Mouse (Mus musculus) CH12F3 (cell line): ENCODE measurements around the gene Ebf4.
"Not testable (repeated sequence)": the region's sequence is repeated elsewhere in the genome, so short reads cannot be mapped to it uniquely, and the experiment has no call there.

ENCODE experiments used
- in situ Hi-C: fragments of 300-500 bp; cut with MboI; formaldehyde crosslinking; loops from 2 replicates; pipeline ENCODE4 v1.14.3; 2020; ENCODE audit warnings: low sequenced_read_pairs

The Ebf4 gene

DNA sequence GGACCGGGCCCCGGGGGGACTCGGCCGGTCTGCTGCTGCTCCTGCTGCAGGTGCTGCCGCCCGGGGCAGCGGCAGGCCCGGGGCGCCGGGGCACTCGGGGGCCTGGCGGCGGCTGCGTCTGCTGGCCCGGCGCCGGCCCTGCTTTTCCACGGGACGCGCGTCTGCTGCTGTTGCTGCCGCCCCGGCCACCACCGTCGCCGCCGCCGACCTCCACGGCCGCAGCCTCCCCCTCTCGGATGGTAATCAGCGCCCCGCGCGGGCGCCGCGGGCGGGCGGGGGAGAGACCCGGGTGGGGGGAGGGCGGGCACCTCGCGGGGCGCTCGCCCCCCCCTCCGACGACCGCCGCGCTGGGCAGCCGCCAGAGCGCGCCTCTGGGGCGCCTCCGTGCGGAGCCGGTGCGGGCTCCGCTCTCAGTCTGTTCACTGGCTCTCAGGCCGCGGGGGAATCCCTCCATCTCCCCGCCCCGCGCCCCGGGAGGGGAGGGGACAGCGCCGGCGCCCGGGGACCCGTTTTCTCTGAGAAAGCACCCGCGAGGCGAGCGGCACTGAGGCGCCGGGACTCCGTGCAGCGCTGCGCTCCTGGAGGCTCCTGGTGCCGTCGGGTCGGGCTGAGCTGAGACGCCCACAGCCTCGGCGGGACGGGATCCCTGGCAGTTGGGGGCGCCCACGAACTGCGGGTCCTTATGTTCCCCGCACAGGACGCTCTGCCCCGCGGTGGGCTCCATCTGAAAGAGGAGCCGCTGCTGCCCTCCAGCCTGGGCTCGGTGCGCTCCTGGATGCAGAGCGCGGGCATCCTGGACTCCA lies 563 bp downstream of the Ebf4 start:
- in situ Hi-C loops, result no loop called here

DNA sequence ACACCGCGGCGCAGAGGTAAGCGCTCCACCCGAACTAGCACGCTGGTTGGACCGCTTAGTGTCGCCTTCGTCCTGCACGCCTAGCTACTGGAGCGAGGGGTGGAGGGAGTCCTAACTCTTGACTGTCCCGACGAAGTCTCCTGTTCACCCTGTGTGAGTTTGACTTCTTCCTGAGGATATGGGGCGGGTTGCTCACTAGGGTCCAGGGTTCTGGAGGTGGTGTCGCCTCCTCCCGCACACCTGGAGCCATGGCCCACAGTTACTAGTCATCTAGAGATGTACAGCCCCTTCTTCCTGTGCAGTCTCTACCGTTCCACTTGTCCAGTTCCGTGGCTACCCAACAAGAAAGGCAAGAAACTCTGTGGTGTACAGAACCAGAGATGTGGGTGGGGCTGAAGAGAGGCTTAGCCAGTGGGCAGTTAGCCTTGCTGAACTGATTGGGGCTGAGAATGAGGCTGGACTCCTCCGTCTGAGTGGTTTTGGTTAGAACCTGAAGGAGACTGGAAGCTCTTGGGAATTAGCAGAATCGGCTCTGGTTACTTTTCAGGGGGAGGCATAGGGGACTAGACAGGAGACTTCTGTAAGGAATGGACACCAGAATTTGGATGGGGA lies 1.3 kb downstream of the Ebf4 start:
- in situ Hi-C loops, result no loop called here

DNA sequence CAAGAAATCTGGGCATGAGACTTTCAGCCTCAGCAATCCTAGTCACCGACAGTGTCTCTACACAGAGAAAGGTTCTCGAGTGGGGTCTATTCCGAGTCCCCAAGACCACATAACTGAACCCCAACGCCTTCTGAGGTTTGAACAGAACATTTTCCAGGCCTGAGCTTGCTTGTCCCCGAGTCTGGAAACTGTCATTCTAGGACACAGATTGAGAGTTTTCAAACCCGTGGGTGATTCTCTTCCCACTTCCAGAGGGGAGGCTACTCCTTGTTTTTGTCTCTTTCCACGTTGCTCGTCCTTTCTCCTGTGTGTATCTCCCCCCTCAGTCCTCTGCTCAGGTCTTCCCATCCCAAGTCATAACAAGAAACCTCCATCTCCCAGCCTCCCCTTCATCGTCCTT lies 2.6 kb downstream of the Ebf4 start:
- in situ Hi-C loops, result no loop called here

DNA sequence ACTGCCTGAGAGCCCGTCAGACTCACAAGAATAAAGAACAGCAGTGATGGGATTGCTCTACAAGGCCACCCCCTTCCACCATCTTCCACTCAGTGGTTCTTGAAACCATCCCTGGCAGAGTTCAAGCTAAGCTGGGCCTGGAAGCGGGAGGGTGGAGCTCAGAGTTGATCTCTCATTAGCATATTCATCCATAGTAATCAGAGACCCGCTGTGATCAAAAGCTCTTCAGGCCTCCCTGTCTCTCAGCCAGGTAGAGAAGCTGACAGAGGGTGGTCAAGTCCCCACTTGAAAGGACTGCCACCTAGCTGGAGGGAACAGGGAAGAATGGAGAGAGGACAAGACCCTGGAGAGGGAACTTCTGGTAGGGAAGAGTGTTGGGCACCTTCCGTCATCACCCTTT lies 8.0 kb downstream of the Ebf4 start:
- in situ Hi-C loops, result no loop called here

DNA sequence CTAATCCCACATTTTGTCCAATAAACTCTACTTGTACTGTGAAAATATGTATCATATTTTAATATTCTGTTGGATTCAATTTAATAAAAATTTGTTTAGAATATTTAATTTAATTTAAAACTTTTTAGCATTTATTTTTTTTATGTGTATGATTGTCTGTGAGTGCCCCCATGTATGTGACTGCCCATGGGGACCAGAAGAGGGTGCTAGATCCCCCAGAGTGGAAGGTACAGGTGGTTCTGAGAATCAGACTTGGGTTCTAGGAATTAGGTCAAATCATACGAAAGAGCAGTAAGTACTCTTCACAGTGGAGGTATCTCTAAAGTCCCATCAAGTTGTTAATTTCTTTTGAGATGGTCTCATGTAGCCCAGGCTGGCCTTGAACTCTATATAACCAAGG lies 32.1 kb downstream of the Ebf4 start:
- in situ Hi-C loops, result no loop called here

DNA sequence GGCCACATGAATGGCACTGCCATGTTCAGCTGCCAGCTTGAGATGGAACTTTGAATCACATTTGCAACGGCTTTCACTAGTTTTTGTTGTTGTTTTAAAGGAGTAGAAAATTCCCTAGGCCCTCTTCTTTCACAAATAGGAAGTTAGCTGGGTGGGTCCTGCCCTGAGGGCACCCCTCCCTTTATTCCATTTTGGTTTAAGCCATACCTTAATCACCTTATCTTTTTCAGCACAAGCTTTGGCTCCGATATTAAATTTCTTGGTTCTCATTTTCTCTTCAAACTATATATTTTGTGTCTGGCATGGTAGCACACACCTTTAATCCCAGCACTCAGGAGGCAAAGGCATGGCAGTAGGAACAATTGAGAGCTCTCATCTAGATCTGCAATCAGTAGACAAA lies 34.5 kb downstream of the Ebf4 start:
- in situ Hi-C loops, result no loop called here

DNA sequence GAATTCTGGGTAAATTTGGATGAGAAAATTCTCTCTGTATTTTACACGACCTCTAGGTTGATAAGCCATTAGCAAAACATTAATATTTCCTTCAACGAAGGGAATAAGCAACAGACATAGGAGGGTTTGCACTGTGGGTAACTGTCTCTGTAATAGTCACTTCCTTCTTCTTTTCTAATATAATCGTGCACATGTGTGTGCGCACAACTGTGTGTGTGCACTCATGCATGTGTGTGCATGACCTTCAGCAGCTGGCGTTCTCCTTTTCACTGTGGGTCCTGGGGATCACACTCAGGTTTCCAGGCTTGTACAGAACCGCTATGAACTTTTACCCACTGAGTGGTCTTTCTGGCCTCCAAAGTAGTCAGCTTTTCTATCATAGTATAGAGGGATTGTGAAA lies 40.1 kb downstream of the Ebf4 start:
- in situ Hi-C loops, result no loop called here

DNA sequence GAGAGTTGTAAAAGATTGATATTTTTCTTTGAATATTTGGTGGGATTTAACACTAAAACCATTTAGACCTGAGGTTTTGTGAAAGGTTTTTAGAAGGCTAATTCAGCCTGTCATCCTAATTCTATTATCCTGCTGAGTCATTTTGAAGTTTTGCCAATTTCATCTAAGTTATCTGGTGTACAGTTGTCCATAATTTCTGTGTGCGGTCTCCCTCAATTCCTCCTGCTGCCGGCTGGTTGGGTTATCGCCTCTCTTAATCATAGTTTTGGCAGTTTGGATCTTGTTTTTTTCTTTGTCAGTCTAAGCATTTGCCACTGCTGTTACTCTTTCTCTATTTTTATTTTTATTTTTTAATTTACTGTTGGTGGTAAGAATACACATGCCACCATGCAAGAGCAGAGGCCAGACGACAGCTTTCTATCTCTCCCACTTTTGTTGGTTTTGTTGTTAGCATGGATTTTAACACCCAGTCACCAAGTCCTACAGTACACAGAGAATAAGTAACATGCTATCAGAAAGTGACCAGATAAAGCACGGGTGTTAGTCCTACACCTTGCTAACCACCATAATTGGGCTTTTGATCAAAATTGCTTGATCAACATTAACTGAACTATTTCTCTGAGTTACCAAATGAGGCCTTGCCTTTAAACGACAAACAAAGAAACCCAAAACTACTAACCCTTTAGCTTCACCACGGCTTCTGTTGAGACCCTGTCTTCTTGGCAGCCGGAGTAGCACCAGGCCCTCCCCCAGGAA lies 45.7 kb downstream of the Ebf4 start:
- in situ Hi-C loops, result no loop called here

DNA sequence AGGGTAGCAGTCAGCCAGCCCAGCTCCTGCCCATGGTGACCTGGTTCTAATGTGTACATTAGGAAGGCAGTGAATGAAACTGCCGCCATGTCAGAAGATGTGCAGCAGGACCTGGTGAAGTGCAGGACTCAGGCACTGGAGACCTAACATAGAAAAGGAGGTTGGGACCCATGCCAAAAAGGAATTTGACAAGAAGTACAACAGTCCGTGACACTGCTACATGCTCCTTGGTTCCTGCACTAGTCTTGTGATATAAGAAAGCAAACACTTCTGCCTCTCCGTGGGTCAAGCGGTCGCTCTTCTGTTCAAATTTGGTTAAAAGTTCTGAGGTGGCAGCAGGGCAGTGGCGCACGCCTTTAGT lies 46.2 kb downstream of the Ebf4 start:
- in situ Hi-C loops, result no loop called here

DNA sequence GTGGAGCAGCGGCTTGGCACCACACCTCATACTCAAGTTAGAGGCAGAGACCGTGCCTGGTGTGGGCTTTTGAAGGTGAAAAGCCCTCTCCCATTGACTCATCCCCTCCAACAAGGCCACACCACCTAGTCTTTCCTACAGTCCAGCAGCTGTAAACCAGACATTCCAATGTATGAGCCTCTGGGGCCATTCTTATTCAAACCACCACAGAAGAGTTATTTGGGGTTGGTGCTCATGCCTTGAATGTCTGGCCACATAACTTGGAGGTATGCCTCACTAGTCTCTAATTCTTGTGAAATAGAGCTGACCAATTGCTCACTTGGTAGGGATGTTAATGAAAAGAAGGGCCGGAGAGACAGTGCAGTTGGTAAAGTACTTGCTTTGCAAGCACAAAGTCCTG lies 55.4 kb downstream of the Ebf4 start:
- in situ Hi-C loops, result no loop called here

DNA sequence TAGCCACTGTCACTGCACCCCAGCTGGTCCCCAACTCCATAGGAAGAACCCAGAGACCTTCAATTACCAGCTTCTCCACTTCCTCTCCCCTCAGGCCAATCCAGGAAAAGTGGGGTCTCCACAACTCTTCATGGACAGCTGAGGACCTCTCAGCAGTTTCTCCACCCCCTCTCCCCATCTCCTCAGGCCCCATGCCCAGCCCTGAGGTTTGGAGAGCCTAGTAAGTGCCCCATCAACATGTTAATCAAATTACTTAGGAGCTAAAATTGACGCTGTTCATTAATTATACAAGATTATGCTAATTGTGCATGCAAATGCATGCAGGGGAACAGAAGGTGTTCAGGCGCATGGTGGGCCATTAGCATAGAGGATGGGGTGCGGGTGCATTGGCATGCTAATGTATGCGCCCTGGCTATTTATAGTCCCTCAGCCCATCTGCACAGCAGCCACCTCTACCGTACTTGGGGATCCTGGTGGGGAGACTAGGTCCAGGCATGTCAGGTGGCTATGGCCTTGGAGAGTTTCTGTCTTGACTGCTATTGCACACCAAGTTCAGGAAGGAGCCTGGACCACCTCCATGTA lies 56.9 kb downstream of the Ebf4 start:
- in situ Hi-C loops, result no loop called here

DNA sequence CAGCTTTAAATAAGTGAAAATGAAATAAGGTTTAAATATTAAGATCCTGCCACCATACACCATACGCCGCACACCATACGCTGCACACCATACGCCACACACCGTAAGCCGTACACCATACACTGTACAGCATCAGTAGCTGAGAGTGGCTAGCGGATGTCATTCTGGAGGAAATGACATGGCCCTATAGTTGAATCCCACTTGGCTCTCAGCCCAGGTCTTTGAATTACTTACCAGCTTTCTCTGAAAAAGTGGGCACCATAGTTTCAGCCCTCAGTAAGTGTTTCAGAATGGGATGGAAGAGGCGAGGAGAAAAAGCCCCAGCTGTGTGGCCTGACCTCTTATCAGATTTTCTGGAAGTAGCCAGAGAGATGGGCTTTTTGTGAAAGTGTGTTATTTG lies 58.4 kb downstream of the Ebf4 start:
- in situ Hi-C loops, result no loop called here

DNA sequence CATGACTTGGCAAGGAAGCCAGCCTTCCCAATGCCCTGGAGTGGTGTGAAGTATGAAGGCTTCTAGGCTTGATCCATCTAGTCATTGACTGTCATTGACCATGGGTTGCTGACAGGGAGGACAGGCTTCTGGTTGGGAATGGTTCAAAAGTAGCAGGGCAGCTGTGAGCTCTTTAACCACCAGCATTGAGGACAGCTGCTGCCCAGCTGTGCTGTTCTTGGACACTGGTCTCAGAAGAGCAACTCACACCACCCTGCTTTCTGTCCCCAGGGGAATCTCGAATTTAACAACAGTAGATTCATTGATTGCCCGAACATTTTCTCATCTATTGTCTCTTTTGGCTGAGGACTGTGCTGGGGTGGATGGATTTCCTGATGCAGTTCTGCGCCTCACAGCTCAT lies 58.9 kb downstream of the Ebf4 start:
- in situ Hi-C loops, result no loop called here

DNA sequence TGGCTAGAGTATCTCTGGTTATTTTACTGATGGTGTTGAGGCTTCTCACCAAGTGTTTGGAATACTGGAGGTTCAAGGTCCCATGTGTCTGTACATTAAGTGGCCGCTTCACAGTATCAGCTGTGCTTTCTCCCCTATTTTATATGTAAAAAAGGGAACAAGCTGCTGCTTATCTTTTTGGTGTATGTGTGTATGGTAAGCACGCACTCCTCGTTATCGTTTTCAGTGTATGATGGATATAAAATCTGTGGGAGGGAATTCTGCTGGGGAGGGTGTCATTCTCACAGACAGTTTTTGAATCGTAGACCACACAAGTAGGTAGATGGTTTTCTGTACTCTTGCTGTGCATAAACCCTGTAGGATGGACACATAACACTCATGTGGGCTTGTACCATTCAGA lies 62.6 kb downstream of the Ebf4 start:
- in situ Hi-C loops, result no loop called here

DNA sequence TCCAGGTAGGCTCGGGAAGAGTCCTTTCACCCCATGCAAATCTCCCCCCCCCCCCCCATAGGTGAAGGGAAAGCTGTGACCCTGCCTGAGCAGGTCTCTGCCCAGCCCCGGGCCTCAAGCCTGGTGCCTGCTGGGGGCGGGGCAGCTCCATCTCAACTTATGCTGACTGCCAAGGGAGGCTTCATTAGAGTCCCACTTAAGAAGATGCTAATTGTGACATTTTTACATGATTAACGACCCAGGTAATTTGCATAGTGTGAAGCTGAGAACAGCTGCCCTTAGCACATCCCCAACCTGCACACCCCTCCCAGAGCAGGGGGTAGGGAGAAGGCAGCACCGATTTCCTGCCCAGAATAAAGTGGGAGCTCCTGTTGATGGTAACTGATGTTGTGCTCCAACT lies 63.9 kb downstream of the Ebf4 start:
- in situ Hi-C loops, result no loop called here

DNA sequence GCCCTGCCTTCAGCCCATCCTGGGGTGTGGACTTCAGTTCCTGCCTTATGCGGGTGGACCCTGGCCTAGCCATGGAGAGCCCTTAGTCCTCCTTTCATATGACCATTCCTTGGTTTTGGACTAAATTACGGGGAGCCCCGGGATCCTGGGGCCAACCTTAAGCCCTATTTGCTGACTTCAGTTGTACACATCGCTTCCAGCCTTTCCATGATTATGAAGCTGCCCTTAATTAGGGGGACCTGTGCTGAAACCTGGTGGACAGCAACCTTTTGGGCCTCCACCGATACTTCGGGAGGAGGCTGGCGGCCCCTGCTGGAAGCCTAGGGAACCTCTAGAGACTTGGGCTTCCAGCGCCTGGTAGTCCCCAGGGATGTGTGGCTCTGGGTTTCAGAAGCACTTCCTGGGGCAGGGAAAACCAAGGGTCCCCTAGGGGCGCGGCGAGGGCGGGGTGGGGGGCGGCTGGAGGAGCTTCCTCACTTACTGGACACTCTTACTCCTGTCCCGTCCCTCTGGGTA lies 67.6 kb downstream of the Ebf4 start:
- in situ Hi-C loops, result no loop called here

DNA sequence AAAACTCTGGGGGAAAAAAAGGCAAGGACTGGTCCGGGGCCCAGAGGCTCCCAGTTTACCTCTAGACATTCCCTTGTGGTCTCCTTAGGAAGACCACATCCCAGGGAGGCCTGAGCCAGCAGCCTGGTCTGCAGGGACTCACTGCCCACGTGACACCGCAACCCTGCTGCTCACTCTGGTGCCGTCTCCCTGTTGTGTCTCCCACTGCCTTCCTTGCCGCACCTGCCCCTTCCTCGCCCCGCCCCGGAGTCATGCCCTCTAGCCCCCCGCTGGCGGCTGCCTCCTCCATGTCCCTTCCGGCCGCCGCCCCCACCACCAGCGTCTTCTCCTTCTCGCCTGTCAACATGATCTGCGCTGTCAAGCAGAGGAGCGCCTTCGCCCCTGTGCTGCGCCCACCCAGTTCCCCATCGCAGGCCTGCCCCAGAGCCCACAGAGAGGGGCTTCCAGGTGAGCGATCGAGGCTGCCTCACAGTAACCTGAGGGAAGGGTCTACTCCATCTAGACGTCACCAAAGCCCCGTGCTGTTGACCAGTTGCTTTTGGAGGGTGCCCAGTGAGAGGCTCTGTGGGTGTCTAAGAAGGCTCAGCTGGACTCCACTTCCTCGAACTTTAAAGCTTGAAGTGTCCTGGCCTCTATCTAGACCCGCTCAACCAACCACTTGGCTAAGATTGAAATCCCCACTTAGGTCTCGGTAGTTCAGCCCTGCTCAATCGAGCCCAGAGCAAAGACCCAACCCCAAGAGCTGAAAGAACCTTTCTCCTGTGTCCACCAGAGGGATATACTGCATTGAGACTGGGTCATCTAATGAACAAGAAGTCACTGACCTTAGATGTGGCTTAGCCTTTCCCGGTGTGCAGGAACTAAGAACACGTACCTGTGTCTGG lies 70.5 kb downstream of the Ebf4 start:
- in situ Hi-C loops, result no loop called here

DNA sequence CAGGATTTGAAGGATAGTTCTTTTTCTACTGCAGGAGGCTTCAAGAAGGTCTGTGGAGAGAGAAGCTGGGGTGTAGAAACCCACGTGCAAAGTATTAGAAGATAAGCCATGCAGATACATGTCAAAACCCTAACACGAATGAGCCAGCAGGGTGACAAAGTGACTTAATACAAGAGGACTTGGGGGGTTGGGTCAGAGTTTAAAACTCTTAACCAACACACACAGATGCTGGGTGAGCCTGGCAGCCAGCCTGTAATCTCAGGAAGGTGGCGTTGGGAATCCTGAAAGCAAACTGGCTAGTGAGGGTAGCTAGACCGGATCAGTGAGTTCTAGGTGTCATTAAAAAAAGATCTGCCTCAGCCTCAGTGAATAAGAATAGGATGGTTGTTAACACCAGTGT lies 72.4 kb downstream of the Ebf4 start:
- in situ Hi-C loops, result no loop called here

DNA sequence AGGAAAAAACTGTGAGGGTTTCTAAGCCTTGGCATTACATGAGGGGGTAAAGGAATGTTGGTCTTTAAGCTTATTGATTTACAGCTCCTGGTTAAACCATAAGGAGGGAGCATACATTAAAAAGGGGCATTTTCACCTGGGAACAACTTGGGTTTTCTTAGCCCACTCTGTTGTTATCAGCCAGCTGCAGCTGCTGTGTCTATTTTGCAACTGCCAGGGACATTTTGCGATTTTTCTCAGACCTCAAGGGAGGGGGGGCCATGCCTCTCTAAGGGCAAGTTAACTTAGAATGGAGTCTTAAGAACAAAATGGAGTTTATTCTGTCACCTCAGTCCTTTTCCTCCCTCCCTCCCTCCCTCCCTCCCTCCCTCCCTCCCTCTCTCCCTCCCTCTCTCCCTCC lies 78.1 kb downstream of the Ebf4 start:
- in situ Hi-C loops, result not testable (repeated sequence)

DNA sequence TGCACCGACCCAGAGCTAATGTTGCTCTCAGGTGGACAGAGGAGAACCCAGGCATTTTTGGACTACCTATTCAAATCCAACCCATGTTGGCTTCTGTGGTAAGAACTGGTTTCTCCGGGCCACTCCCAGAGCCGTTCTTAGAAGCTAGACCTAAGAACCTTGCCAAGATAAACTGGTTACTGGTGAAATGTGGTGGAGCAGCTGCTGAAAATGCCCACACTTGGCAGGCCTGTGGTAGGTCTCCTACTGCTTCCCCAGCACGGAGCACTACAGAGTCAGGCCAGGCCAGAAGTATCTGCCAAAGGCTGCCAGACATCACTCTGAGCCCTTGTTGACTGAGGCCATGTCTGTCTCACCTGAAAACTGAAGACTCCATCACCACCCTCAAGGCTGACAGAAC lies 80.0 kb downstream of the Ebf4 start:
- in situ Hi-C loops, result no loop called here

DNA sequence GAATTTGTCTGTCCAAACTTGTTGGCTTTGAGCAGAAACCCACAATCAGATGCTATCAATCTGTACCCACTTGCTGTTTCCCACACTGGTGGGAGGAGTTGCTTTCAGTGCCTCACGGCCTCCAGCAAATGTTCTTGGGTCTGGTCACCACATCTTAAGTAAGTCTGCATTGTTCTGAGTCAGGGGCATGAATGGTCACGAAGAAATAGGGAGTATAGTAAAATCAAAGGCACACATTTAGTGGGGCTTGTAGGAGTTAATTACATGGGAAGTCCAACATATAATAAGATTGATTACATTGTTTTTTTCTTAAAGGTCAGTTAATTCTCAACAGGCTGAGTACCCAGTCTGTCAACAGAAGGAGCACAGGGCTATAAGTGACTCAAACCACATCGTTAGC lies 88.2 kb downstream of the Ebf4 start:
- in situ Hi-C loops, result no loop called here
